Mouse (Mus musculus): Measurements from ENCODE around the gene Pmel.

The Pmel gene

DNA sequence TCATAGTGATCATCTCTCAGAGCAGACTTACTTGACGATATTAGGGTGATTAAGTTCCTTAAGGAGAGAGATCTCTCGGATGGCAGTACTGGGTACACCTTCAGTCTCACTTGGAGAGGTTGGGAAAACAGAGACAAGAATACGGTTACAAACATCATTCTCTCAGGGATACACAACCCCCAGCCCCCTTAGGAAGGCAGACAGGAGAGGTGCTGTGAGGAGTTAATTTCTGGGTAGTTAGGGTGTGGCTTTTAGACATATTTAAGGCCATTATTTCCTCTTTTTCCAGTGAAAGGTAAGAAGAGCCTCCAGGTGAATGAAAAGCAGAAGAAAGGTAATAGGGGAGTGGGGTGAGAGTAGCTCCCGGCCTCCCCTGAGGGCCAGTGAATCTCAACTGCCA lies at the start of gene Pmel:
TSS of gene Pmel (plus strand) at position 301 of the 400 bp plus-strand sequence.
- DNase-seq: no peak

DNA sequence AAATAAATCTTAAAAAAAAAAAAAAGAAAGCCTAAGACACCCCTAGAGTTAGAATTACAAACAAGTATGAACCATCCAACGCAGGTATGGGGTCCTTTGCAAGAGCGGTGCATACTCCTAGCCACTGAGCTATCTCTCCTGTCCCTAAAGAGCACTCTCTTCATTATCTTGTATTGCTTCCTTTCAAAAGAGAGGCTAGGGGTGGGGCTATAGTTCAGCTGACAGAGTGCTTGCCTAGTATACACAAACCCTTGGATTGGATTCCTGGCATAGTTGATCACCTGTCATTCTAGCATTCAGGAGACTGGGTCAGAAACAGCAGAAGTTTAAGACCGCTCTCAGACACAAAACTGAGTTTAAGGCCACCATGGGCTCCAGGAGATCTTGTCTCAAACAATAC lies 48.7 kb upstream of the Pmel start:
- DNase-seq: no peak

DNA sequence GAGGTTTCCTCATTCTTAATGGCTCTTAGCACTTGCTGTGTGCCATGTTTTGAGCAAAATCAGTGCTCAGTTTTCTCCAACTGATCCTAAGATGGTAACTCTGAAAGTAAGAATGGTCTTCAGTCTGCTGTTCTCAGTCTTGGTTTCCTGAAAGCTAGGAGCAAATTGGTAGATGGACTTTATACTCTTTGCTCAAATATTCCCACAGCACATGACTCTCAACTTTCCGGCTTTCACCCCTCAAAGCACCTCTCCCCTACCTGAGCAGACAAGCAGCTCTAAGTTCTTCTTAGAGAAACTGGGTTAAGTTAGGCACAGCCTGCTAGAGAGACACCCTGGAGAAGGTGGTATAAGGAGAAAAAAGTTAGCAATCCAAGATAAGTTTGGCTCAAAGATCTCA lies 47.3 kb upstream of the Pmel start:
- no peak for DNase-seq

DNA sequence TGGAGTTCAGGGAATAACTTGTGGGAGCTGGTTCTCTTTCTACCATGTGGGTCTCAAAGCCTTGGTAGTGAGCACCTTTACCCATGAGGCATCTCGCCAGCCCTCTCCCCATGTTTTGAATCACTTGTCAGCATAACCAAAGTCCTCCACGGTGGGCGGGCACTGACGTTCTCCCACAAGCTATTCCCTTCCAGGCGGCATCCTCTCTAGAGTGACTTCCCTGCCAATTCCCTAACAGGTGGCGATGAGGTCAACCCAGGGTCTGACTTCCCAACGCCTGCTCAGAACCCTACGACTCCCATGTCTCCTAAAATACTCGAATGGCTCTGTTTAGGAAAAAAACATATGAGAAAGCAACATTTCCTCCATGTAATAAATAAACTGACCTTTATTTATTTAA lies 46.2 kb upstream of the Pmel start:
- no peak for DNase-seq

DNA sequence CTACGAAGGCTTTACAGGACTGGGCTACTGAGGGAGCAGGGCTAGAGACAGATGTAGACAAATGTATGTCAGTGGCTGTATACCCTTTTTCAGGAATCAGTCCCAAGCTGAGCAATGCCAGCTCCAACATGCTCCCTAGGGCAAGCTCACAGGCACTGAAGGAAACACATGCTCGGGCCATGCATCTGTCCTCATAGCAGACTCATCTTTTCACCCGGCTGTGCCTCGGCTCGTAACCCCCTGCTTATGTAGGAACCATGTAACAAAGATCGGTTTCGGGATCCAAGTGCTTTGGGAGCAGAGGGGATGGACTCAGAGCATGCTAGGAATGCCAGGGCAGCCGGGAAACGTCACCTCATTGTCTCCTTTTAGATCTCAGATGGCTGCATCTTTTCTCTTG lies 44.5 kb upstream of the Pmel start:
- no peak for DNase-seq

DNA sequence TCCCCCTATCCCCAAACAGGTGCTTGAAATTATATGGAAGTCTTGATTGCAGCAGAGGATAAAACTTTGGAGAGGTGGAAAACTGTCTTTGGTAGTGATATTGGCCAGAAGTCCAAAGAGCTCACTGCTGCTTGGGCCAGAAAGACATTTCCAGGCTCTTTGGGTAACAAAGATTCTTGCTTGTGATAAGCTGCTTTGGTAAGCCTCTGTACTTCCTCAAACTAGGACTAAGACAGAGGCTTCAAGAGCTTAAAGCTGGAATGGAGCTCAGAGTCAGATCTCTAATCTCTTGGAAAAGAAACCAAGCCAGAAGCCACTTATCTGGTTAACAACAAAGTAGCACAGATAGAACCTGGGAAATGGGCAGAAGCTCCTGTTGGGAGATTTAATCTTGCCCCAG lies 41.5 kb upstream of the Pmel start:
- no peak for DNase-seq

DNA sequence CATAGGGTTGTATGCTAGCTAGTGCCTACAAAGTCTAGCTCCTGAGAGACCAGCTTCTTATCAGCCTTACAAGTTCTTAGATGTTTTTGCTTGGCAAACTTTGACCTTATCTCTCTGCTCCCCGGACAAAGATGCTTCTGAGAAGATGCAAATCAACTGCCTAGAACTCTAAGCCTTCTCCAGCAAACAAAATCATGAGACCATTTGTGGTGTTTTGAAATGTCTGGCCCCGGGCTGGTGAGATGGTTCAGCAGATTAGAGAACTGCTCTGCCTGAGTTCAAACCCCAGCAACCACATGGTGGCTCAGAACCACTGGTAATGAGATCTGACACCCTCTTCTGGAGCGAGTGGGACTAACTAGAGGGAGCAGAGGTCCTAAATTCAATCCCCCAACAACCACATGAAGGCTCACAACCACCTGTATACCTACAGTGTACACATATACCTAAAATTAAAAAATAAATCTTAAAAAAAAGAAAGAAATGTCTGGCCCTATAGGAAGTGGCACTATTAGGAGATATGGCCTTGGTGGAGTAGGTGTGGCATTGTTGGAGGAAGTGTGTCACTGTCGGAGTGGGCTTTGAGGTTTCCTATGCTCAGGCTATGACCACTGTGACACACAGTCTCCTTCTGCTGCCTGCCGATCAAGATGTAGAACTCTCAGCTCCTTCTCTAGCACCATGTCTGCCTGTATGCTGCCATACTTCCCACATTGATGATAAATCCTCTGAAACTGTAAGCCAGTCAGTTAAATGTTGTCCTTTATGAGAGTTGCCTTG lies 40.4 kb upstream of the Pmel start:
- no peak for DNase-seq

DNA sequence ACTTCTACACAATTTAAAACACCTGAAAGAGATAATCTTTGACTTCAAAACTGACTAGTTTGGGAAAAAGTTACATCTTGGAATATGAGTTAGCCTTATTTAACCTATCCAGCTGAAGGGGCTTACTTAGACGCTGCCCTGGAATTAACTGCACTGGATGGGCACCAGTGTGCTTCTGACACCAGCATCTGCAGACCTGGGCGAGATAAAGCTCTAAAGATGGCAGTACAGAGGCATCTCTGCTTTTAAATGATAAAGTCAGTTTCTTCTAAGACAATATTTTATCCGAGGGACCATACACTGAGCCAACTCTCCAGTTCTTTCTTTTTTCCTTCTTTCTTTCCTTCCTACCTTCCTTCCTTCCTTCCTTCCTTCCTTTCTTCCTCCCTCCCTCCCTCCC lies 39.2 kb upstream of the Pmel start:
- no peak for DNase-seq

DNA sequence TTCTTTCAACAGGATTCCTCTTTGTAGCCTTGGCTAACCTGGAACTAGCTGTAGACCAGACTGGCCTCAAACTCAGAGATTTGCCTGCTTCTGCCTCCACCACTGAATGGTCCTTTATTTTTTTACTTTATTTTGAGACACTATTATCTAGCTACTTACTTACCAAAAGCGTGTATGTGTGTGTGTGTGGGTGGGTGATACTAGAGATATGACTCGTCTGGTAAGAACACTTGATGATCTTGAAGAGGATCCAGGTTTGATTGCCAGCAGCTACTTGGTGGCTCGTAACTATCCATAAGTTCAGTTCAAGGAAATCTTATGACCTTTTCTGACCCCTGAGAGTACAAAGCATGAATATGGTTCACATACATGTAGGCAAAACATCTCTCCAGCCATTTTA lies 38.7 kb upstream of the Pmel start:
- no peak for DNase-seq

DNA sequence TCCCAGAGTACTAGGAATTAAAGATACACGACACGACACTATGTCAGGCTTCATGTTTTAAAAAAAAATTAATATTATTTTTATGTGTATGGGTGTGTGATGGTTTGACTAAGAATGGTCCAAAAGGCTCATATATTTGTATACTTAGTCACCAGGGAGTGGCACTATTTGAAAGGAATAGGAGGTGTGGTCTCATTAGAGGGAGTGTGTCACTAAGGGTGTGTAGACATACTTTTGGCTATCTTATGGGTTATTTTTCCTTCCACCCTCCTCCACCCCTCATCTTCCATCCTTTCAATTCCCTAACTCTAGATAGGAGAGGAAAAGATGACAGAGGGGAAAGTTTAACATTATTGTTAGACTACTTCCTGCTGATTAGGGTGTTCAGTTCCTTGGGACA lies 38.2 kb upstream of the Pmel start:
- DNase-seq: no peak

DNA sequence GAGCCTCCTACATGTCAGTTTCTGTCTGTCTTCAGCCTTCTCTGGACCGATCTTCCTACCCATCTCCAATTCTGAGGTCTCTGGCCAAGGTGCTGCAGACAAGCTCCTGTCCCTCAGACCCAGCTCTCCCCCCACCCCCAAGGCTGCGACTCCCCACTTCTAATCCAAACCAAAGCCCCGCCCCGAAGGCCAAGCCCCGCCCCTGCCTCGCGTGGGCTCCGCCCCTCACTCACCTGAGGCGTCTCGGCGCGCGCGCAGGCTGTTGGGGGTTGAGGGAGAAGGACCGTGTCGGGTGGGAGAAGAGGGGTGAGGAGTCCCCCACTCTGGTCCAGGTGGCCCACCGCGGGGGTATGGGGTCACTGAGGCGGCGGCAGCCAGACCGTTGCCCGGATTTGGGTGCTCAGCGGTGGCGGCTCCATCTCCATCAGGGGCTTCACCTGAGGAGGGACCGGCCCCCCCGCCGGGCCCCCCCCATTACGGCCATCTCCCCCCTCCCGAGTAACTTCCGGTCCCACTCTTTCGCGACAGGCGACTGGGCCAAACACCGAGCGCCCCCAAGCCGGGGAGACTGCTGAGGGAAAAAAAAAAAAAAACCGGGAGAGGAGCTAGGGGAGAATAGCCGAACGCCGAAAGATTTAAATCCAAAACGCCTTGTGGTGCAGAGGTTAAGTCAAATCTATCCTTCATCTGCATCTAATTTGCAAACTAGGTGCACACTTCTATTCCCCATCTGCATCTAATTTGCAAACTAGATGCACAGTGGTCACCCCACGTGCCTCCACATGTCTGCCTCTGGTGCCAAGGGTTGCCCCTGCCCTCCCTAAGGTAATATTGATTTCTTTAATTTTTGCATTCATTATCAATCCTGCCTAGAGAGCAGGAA lies 35.0 kb upstream of the Pmel start:
- DNase-seq: peak; percentile 68

DNA sequence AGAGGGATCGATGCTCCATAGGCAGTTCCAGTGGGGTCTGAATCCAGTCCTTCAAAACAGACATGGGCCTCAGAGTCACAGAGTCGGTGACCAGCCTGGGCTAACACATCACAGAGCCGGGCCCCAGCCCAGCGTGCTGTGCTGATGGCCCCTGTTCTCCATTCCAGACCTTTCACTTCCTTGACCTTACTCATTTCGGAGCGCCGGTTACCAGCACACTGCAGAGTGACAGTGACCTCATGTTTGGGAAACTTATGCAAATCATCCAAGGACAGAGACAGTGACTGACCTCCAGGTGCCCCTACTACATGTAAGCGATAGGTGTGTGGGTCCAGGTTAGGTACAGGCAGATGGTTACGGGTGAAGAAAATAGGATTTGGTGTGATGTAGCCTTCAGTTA lies 32.8 kb upstream of the Pmel start:
- DNase-seq: no peak

DNA sequence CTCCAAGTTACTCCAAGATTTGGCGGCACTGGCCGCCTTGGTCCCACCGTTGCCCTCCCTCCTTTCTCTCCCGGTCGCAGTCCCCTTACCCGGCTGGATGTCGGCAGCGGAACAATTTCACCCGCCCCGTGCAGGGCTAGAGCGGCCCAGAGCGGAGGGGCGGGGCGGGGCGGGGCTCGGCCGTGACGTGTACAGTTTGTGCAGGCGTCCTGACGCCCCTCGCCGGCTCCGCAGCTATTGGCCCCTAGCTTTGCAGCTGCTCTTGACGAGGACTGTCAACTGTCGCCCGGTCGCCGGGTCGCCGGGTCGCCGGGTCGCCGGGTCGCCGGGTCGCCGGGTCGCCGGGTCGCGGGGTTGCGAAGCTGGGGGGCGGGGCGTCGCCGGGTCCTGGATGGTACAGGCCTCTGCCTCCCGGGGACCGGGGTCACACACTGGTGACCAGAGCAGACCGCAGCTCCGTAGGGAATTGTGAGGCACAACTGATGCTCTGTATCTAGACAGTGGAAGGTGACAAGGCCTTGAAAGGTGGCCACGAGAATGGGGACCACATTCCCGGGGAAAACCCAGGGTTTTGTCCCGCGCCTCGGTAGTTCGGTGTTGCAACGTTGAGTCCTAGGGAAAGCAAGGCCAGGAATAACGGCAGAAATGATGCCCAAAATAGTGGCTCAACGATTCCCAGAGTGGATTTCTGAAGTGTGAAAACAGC lies 30.1 kb upstream of the Pmel start, which contains the start of gene Suox:
TSS of gene Suox (minus strand) at position 311 of the 706 bp plus-strand sequence.
- peak; percentile 89 for DNase-seq

DNA sequence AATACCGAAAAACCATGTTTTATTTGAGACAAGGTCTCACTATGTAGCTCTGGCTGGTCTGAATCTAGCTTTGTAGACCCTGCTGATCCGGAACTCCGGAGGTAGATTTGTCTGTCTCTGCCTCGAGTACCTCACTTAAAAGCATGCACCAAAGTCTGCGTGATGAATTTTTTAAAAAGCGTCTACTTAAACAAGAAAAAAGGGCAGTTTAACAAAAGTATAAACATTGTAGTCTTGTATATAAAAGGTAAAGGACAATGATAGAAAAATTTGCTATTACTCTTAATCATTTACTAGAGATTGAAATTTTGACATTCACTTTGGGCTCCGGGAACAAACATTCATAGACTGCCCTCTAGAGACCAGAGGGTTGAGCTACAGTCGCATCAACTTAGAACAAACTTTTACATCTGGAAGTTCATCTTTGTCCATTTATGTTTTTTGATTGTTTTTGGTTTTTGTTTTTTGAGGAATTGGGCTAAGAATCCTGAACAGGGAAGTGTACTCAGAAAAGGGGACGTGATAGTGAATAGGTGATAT lies 29.5 kb upstream of the Pmel start:
- DNase-seq: peak; percentile 37

DNA sequence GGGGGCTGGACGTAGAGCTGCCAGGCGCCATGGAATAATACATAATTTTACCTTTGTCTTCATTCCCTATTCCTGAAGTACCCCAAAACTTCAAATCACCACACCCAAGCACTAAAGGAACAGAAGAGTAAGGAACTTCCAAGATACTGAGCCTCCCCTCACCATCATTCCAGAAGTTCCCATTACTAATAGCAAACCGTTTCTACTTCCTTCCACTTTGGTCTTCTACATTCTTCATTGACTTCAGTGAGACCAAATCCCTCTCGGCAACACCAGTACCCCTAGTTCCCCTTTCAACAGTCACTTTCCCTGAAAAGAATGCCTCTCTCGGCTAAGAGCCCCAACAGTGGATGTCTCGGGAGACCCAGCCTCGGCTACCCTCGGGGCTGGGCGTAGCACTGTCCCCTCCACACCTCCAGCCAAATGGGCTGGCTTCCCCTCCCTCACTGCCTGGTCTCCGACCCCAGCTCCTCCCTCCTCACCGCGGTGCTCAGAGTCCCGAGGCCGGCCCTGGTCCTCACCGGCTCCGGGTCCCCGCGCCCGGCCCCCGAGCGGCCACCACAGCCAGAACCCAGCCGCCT lies 8.5 kb upstream of the Pmel start:
- DNase-seq: no peak

DNA sequence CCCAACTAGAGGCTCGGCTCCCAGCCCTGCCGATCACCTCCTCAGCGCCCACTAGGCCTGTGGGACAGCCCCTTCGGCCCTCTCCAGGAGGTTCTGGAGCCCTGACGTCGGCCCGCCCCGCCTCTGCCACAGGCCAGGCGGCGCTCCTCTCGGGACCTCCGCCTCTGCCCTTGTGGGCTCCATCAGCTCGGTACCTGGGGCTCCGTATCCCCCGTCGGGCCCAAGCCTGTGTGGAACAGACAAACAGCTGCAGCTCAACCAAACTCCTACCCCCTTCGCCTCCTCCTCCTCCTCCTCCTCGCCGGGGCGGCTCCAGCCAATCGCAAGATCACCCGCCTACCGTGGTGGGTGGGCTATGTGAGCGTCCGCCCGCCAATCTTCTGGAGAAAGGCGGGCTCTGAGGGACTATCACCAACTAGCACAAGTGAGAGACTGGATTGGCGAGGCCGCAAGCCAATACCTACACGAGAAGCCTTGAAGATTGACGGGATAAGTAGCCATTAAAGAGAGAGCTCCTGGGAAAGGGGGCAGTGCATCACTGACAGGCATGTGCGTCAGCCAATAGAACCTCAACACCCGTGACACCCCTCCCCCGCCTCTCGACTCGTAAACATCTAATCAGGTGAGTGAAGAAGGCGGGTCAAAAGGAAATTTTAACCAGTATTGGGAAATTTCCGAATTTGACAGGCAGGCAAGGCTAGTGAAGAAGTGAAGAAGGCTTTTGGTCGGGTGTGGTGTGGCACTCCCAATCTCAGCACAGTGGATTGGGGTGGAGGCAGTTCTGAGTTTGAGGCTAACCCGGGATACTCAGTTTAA lies 7.8 kb upstream of the Pmel start, which contains the start of gene Rab5b:
TSS of gene Rab5b (minus strand) at position 273 of the 816 bp plus-strand sequence.
- DNase-seq: peak; percentile 99

DNA sequence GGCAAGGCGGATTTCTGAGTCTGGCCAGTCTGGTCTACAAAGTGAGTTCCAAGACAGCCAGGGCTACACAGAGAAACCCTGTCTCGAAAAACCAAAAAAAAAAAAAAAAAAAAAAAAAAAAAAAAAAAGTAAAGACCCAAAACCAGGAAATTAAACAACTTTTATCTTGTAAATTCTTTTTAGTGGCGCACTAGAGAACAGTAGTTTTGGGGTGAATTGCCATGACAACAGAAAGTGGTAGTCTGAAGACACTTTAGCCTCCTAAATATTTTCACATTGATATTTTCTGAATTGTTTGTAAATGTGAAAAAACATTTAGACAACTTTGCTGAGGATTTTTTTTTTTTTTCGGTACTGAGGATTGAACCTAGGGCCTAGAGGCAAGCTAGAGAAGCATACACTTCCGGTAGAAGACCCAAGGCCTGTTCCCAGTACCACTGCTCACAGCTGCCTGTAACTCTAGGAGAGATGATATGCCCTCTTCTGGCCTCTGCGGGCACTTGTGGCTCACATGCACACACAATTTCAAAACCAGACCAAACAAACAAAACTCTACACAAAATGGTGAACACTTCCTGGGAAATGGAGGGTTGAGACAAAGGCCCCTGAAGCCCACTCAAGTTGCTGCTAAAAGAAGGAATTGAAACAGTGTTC lies 6.8 kb upstream of the Pmel start:
- no peak for DNase-seq

DNA sequence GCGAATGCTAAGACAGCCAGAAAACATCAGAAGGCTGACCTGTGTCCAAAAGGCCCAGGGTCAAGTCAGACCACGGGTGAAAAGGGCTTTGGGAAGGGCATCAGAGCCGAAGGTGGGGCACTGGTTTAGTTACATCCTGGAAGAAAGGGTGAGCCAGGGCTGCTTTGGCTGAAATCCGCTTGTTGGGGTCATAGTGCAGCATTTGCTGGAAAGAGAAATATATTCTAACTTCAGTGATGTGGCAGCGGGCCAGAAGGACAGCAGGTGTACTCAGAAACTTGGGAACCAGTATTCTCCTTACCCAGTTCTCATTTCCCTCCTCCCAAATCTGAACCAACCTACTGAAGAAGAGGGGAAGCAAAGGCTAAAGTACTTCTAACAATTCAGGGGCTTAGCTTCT lies 5.0 kb upstream of the Pmel start:
- no peak for DNase-seq

DNA sequence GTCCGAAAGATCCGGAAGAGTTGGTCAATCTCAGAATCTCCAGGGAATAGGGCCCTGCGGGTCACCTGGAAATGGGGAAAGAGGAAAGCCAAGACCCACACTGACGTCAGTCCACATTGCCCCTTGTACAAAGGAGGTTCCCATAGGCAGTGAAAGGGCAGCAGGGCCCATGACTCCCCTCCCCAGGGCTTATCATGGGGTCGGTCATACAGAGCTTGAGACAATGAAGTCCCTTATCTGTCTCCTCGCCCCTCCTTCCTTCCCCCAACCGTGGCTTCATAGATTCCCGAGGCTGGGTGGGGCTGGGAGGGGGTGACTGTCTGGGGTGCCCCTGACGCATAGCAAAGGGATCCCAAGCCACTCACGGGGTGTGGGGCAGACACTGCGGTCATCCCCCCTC lies 4.4 kb upstream of the Pmel start:
- no peak for DNase-seq

DNA sequence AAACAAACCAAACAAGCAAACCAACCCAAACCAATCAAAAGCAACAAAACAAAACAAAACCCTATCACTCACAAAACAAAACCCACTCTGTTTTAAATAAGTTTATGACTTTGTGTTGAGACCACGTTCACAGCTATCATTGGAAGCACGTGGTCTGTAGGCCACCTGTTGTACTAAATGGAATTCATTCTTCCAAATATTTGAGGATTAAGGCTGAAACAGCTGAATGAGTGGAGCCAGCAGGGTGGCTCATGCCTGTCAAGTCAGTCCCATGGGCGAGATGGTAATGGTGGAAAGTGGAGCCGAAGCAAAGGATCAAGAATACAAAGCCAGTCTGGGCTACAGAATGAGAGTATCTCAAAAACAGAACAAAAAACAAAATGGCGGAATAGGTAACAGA lies 3.3 kb upstream of the Pmel start:
- DNase-seq: no peak

DNA sequence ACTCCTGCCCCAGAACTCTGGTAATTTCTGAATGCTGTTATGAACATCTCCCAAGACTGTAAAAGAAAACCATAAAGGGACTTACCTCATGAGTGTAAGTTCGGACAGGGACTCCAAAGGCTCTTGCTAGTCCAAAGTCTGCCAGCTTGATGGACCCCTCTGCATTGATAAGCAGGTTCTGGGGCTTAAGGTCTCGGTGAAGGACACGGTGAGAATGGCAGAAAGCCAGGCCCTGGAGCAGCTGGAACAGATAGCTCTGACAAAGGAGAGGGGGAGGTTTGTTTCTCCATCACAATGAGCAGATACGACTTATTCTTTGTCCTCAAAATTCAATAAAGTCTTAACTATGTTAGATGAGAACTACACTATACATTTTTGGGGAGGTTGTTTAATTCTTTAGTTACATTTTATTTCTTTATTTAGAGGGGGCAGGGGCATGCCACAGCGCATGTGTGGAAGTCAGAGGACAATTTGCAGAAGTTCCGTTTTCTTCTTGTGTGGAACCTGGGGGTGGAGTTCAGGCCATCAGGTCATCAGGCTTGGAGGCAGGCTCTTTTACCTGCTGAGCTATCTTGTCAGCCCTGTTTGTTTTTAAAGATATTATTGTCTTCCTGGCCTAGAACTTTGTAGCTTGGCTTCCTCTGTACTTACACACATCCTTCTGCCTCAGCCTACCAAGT lies 1.5 kb upstream of the Pmel start:
- no peak for DNase-seq

Data from thymus, postnatal 25 days (tissue).